Mouse (Mus musculus) frontal cortex, postnatal 10 days (tissue): ENCODE measurements at regions not wholly inside any gene's neighbourhood (a gene's known extent, or its start where the extent isn't known, plus 50 kb on each side); places are given as distances from the start of the nearest gene placed in this dataset.

Experiments used
- DNase-seq, 2 experiments: peaks; one replicate each; pipeline ENCODE4 v3.0.0; 2022; ENCODE audit warnings: low spot score in 2 of 2, mixed read lengths in 1 of 2

- peak in 1 of 2 experiments; percentile 4 for DNase-seq
These were observed 121.7 kb upstream of the Prep start for GRCm38 (mm10) chr10:44945205-44945725.

DNA sequence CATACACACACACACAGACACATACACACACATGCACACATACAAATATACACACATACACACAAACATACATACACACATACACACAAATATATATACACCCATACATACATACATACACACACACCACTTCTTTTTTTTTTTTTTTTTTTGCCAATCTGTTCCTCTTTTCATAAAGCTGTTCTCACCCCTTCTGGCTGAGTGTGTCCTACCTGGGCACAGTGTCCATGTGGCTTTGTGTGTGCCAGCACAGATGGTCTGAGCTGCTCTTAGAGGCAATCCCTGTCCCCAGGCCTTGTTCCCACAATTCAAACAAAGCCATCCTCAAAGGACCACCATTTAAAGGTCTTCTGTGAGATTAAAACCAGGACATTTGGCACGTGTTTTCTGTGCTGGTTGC is 127.6 kb upstream of the Prep start:
- DNase-seq: no peak

GRCm38 (mm10) chr10:44936976-44937500 is 130.0 kb upstream of the Prep start:
- DNase-seq: no peak

- no peak for DNase-seq
These were observed 136.2 kb upstream of the Prep start for GRCm38 (mm10) chr10:44930796-44931195.

DNA sequence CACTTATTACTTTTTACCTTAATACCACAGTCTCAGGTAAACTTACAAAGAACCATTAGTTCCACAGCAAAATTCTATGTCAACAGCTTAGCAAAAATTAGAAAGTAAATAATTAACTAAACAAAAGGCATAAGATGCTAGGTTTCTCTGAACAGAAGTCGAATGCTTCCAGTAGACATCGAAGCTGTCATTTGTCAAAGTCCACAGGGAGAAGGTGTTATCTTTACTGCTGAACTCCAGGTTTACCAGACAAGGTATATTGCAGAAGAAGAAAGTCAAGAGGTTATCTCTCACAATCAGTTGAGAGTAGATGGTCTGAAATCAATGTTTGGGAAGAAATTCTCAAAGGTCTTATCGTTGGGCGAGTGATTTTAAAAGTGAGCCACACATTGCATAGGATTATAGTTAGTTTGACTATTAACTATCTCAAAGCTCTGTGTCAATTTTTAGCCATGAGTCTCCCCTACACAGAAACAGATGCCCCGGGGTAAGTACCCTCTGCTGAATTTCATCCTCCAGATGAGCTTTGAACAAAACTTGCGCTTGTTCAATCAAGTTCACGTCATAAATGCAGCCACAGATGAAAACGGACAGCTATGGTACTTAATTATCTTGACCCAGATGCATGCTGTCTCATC is 153.1 kb upstream of the Prep start:
- DNase-seq: no peak

- DNase-seq: no peak
These were observed 162.5 kb upstream of the Prep start for GRCm38 (mm10) chr10:44904520-44904919.

DNA sequence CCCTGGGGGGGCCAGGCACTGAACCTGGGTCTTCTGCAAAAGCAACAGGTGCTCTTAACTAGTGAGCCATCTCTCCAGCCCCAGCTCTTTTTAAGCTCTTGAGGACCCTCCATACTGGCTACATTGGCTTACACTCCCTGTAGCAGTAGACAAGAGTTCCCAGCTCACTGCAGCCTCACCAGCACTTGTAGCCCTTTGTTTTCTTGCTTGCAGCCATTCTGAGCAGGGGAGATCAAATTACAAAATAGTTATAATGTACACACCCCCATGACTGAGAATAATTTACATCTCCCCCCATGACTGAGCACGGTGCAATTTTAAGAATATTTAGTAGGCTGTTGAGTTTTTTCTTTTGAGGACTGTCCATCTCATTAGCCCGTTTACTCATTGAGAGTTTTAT is 165.8 kb upstream of the Prep start:
- no peak for DNase-seq

DNA sequence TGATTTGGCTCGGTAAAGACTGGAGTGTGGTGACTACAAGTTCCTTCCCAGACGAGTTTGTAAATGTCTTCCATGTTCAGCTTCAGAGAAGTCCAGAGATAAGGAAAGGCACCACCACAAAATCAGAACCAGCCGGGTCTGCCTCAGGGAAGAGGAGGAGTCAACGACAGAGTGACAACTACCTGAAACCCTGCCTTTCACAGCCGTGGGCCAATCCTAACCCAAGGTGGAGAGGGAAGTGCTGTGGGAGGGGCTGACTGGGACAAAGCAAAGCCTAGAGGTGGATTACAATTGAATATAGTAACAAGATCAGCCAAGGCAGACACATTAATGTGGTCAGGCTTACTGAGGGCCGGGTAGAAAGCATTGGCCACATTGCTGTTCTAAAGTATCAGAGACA is 174.9 kb upstream of the Prep start:
- DNase-seq: no peak

GRCm38 (mm10) chr10:44887081-44887683 is 179.8 kb upstream of the Prep start:
- DNase-seq: peak in 1 of 2 experiments; percentile 7

- DNase-seq: no peak
These were observed 185.0 kb upstream of the Prep start for GRCm38 (mm10) chr10:44881967-44882366.

- DNase-seq: no peak
These were observed 189.8 kb upstream of the Prep start for GRCm38 (mm10) chr10:44877076-44877663.

- peak in 1 of 2 experiments; percentile 36 for DNase-seq
These were observed 193.2 kb upstream of the Prep start for GRCm38 (mm10) chr10:44873642-44874285.

GRCm38 (mm10) chr10:44864191-44864747 is 202.7 kb upstream of the Prep start:
- DNase-seq: no peak

- DNase-seq: no peak
These were observed 204.7 kb upstream of the Prep start for GRCm38 (mm10) chr10:44862360-44862674.

DNA sequence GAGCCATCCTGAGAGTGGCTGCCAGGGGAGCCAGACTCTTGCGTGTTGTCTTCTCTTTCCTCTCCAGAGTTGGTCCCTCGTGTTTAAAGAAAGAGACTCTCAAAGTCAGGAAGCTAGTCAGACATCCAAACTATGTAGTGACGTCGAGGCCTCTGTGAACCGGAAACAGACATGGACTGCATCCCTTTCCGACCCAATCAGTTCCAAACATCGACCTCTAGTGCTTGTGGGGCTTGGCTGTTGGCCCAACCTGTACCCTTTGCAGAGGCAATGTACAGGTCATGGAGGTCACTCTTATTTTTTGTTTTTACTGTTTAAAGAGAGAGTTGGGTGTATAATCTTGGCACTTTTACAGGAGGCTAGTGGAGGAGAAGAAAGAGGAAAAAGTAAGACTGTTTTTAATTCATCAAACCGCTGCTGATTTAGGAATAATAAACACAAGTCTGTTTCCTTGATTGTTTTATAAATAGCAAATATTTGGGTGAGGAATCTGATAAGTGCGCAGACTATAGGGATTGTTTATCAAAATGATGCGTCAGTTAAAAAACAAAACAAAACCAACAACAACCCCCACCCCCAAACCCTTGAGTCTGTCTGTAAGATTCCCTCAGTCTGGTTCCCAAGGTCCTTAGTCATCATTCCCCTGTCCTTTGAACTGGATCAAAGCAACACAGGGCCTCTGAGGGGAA is 205.2 kb upstream of the Prep start:
- no peak for DNase-seq

GRCm38 (mm10) chr10:44857444-44857843 is 209.6 kb upstream of the Prep start:
- no peak for DNase-seq

- DNase-seq: no peak
These were observed 212.9 kb upstream of the Prep start for GRCm38 (mm10) chr10:44854109-44854508.

- no peak for DNase-seq
These were observed 218.0 kb upstream of the Prep start for GRCm38 (mm10) chr10:44849016-44849415.

- no peak for DNase-seq
These were observed 220.2 kb upstream of the Prep start for GRCm38 (mm10) chr10:44846765-44847164.

DNA sequence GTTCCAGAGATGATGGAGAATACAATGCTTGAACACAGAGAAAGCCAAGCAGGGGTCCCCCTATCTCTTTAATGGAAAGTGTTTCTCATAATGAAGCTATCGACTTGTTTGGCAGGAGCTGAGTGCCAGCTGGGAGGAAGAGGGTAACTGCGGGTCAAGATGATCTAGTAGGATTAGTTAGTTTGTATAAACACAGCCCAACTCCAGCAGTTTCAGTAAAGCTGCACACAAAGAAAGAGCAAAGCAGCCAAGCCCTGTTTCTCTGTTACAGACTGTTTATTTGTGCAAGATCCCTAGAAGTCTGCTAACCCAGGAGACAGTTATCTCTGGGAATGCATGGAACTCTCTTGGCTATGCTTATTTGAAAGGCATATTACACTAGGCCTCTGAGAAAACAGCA is 220.9 kb upstream of the Prep start:
- no peak for DNase-seq

GRCm38 (mm10) chr10:44840449-44840848 is 226.6 kb upstream of the Prep start:
- DNase-seq: no peak

DNA sequence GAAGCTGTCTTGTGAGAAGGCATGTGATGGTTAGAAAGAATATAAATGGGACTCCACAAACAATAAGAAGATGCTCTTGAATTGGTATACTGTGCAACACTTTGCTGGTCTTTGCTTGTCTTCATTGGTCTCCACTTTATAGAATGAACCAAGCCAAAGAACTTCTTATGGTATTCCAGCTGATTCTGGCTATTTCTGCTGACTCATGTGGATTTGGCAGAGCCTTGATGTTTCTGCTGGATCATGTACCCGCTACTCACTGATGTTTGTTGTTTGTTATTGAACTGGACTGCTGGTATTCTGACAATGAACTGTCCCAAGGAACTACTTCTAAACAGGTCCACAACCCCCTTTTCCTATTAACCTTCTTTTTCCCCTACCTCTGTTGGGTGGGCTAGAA is 234.5 kb upstream of the Prep start:
- no peak for DNase-seq
